Mouse (Mus musculus) lung, embryonic 16.5 days (tissue): ENCODE measurements around the gene Erc2. TPM values are rescaled to one million over a fixed set of nuclear protein-coding genes. Genes with fewer than 3 reads are reported as not detected.
A peak's percentile ranks its signal among the peaks of the same experiment; 100 is the strongest.

ENCODE experiments used
- ATAC-seq: fragments of 200-750 bp; cut with Nextera tagmentation; 2 replicates; pipeline ENCODE4 v1.8.0; 2017; ENCODE audit warnings: low read depth, mild to moderate bottlenecking, moderate library complexity
- H3K27ac ChIP-seq: fragments of 300-500 bp; sonication (generic); 2 replicates; pipeline ENCODE4 v1.5.1; 2014; ENCODE audit warnings: mild to moderate bottlenecking, control low read depth, low read length
- H3K27me3 ChIP-seq: fragments of 300-500 bp; sonication (generic); 2 replicates; pipeline ENCODE4 v1.6.1; 2014; ENCODE audit warnings: low read depth, low read length, mixed read lengths; ENCODE audit not compliant: control insufficient read depth, insufficient read depth
- H3K36me3 ChIP-seq: fragments of 300-500 bp; sonication (generic); 2 replicates; pipeline ENCODE4 v1.6.1; 2014; ENCODE audit warnings: low read length; ENCODE audit not compliant: control insufficient read depth, insufficient read depth
- H3K4me1 ChIP-seq: fragments of 300-500 bp; sonication (generic); replicated peaks from 2 replicates; pipeline ENCODE4 v1.6.1; 2014; ENCODE audit warnings: low read length, mixed read lengths; ENCODE audit not compliant: control insufficient read depth, insufficient read depth
- H3K4me2 ChIP-seq: fragments of 300-500 bp; sonication (generic); 2 replicates; pipeline ENCODE4 v1.6.1; 2014; ENCODE audit warnings: low read depth, low read length, control low read depth
- H3K4me3 ChIP-seq: fragments of 300-500 bp; sonication (generic); 2 replicates; pipeline ENCODE4 v1.5.1; 2014; ENCODE audit warnings: mild to moderate bottlenecking, low read length, control low read depth
- H3K9ac ChIP-seq: fragments of 300-500 bp; sonication (generic); 2 replicates; pipeline ENCODE4 v1.6.1; 2014; ENCODE audit warnings: low read length, control low read depth
- H3K9me3 ChIP-seq: fragments of 300-500 bp; sonication (generic); 2 replicates; pipeline ENCODE4 v1.6.1; 2016; ENCODE audit warnings: low read length; ENCODE audit not compliant: control insufficient read depth
- WGBS: fragments of 180-500 bp; shearing (Covaris S2); extraction: QIAGEN DNeasy Blood & Tissue Kit; methylation state at CpG from one replicate; pipeline ENCODE4 v1.1.7; 2014; 5-methylcytosine and 5-hydroxymethylcytosine counted together
- polyA plus RNA-seq: library from polyadenylated mRNA; unstranded; fragments of >200 nt; fragmentation: Nextera tagmentation; extraction: Ambion mirVana; gene quantifications from 2 replicates; pipeline ENCODE4 v1.2.1, GENCODE M21; 2015

Gene Erc2
- polyA plus RNA-seq, 1 experiment from 2014 or later: 1.5 TPM

DNA sequence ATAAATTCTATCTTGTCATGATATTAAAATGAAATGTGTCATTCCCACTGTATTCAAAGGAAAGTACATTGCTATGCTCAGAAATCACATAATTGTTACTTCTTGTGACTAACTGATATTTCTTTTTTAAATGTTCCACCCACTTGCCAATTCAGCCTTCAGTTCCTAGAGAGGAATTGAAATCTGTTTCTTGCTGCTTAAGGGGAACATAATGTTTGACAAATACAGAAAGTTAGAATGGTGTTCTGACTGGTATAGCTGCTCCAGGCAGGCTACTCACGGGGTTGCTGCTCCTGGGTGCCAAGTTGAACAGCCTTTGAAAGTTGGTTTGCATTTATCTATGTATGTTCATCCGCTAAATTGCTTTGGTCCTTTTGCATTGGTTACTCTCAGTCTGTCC lies 270.2 kb downstream of the Erc2 start:
- Histone ChIP-seq H3K9me3 (no peaks in the 10 kb centered on the region), H3K4me3 (no peak overlapping the region), H3K27me3 (no peaks in the 10 kb centered on the region), H3K27ac (no peak overlapping the region), H3K9ac (no peak overlapping the region), H3K4me2 (no peak overlapping the region), H3K36me3 (no peaks in the 10 kb centered on the region), H3K4me1 (no peaks in the 10 kb centered on the region)
- WGBS: 75% methylated on average over 2 of the region's 2 CpGs
- ATAC-seq: no peak

DNA sequence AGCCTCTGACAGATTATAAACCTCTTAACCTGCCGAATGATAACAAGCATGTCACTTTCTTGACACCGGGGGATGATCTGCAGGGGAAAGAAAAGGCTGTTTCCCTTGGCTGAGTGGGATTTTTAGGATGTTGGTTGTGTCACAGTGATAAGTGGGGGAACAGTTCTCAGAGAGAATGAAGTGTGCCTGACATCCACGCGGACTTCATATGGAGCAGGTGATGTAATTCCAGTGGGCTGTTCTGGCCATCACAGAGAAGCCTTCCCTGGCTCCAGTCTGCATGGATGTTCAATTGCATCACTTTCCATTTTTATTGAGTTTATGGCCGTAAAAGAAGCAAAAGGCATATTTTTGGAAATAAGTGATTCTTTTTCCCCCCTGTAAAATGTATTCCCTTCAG lies 279.5 kb downstream of the Erc2 start:
- Histone ChIP-seq H3K36me3 (no peaks in the 10 kb centered on the region), H3K9me3 (no peaks in the 10 kb centered on the region), H3K9ac (no peak overlapping the region), H3K27ac (no peak overlapping the region), H3K27me3 (no peaks in the 10 kb centered on the region), H3K4me1 (no peaks in the 10 kb centered on the region), H3K4me2 (no peak overlapping the region), H3K4me3 (no peak overlapping the region)
- 41% methylated on average over 5 of the region's 5 CpGs for WGBS
- ATAC-seq: no peak

DNA sequence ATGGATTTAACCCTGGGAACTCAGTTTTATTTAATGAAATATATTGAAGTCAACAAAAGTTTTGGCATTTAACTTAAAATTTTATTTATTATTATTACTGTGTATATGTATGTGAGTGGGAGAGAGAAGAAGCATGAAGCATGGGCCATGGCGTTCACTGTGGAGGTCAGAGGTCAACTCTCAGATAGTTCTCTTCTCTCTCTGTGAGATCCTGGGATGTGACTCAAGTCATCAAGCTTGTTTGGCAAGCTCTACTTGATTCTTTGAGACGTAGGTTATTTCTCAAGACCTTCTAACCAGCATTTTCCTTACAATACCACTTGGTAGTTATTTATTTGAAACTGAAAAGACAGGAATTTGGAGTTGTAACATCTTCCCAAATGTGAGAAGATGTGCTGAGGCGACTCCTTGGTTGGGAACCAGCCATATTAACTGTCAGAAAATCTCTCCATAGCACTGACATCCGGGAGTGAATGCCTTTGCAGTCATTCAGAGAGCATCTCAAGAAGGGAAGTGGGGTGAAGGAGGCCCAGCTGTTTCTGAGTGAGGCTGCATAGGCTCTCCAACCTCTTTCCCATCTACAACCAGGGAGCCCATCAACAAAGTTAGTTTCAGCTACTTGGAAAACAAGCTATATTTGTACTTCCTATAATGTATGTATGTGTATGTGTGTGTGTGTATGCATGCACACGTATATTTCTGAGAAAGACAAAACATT lies 299.6 kb downstream of the Erc2 start:
- 52% methylated on average over 5 of the region's 5 CpGs for WGBS
- Histone ChIP-seq H3K36me3 (no peaks in the 10 kb centered on the region), H3K27me3 (no peaks in the 10 kb centered on the region), H3K9ac (no peak overlapping the region), H3K4me3 (no peak overlapping the region), H3K4me2 (no peak overlapping the region), H3K9me3 (peaks cover 4% of the 10 kb centered on the region; the same call in 1 of the 2 replicates), H3K4me1 (no peaks in the 10 kb centered on the region), H3K27ac (no peak overlapping the region)
- peak; percentile 77; the same call in 1 of the 2 replicates for ATAC-seq

- no peak for ATAC-seq
- WGBS: 85% methylated on average over 3 of the region's 3 CpGs
- H3K9ac ChIP-seq: no peak overlapping the region
Observed at GRCm38 (mm10) chr14:27927369-27927768, 305.1 kb downstream of the Erc2 start.

DNA sequence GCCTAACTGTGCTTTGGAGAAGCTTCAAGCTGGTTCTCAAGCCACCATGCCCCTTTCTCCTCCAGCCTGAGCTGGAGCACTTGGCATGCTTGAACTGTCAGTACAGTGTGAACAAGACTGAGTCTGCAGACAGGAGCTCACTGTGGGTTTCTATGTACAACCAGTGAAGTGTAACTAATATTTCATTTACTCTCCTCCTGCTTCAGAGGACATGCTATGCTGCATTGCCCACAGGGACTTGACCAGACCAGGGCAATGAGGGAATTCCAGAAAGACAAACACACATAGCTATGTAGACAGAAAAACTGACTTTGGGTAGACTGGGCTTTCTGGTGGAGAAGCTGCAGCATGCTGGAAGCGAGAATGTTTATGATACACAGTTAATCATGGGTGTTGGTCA lies 311.3 kb downstream of the Erc2 start:
- WGBS: 73% methylated on average over 1 of the region's 1 CpGs

More at GRCm38 (mm10) chr14:27927369-27927768, 305.1 kb downstream of the Erc2 start:
- Histone ChIP-seq H3K9me3 (peaks cover 4% of the 10 kb centered on the region; the same call in 1 of the 2 replicates), H3K4me3 (no peak overlapping the region), H3K27ac (no peak overlapping the region), H3K4me2 (no peak overlapping the region), H3K36me3 (no peaks in the 10 kb centered on the region), H3K27me3 (no peaks in the 10 kb centered on the region), H3K4me1 (no peaks in the 10 kb centered on the region)

GRCm38 (mm10) chr14:27935714-27936113 lies 313.5 kb downstream of the Erc2 start:
- no peak overlapping the region for H3K27ac ChIP-seq
- H3K4me2 ChIP-seq: no peak overlapping the region
- no peaks in the 10 kb centered on the region for H3K27me3 ChIP-seq
- no peak overlapping the region for H3K4me3 ChIP-seq
- no peak overlapping the region for H3K9ac ChIP-seq
- H3K9me3 ChIP-seq: no peaks in the 10 kb centered on the region
- no peak for ATAC-seq
- H3K36me3 ChIP-seq: no peaks in the 10 kb centered on the region
- H3K4me1 ChIP-seq: no peaks in the 10 kb centered on the region
- 80% methylated on average over 3 of the region's 3 CpGs for WGBS

More for the DNA sequence above, 311.3 kb downstream of the Erc2 start:
- no peak overlapping the region for H3K4me3 ChIP-seq
- H3K9me3 ChIP-seq: no peaks in the 10 kb centered on the region
- ATAC-seq: no peak
- no peak overlapping the region for H3K4me2 ChIP-seq
- no peak overlapping the region for H3K9ac ChIP-seq
- no peaks in the 10 kb centered on the region for H3K4me1 ChIP-seq
- H3K27ac ChIP-seq: no peak overlapping the region
- H3K27me3 ChIP-seq: no peaks in the 10 kb centered on the region
- H3K36me3 ChIP-seq: no peaks in the 10 kb centered on the region

DNA sequence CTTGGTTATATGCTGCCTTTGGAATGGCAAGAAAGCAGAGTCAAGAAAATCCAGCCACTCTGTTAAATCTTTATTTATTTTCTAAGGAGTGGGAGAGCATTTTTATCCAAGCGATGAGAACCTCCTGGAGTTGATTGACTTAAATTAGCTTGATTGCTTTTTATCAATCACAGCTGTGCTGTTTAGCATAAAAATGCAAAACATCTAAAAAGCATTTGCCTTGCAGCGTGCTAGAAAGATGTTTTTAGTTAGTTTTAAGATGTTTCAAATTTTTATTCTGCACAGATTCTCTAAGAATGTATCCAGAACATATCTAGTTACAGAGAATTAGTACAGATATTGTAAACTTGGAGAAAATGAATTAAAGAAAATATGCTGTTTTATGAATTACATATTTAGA lies 315.7 kb downstream of the Erc2 start:
- Histone ChIP-seq H3K4me2 (no peak overlapping the region), H3K27me3 (no peaks in the 10 kb centered on the region), H3K27ac (no peak overlapping the region), H3K9me3 (no peaks in the 10 kb centered on the region), H3K4me1 (no peaks in the 10 kb centered on the region), H3K9ac (no peak overlapping the region), H3K36me3 (no peaks in the 10 kb centered on the region), H3K4me3 (no peak overlapping the region)
- ATAC-seq: no peak
- 64% methylated on average over 2 of the region's 2 CpGs for WGBS

- H3K9ac ChIP-seq: no peak overlapping the region
- no peak for ATAC-seq
- no peak overlapping the region for H3K27ac ChIP-seq
- H3K4me1 ChIP-seq: no peaks in the 10 kb centered on the region
- no peaks in the 10 kb centered on the region for H3K27me3 ChIP-seq
- no peaks in the 10 kb centered on the region for H3K9me3 ChIP-seq
- no peaks in the 10 kb centered on the region for H3K36me3 ChIP-seq
- H3K4me2 ChIP-seq: no peak overlapping the region
- 34% methylated on average over 1 of the region's 1 CpGs for WGBS
- H3K4me3 ChIP-seq: no peak overlapping the region
Observed at GRCm38 (mm10) chr14:27945276-27945675, 323.0 kb downstream of the Erc2 start.

DNA sequence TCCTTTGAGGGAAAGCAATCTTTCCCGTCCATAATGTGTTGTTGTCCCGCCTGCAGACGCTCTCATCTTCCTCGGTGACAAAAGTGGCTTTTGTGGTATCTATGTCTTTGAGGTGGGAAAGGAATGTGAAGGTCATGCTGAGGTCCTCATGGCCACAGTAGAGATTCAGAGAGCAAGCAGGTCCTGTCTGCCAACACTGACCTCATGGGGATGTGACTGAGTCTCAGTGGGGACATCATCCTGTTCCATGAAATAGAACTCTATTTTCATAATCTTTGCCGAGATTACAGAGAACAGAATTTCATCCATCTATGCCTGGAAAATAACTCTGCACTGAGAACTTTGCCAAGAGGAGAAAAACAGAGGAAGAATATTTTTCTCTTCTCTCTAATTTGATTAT lies 324.0 kb downstream of the Erc2 start:
- Histone ChIP-seq H3K36me3 (no peaks in the 10 kb centered on the region), H3K4me3 (no peak overlapping the region), H3K4me1 (no peaks in the 10 kb centered on the region), H3K4me2 (no peak overlapping the region), H3K9ac (no peak overlapping the region), H3K9me3 (no peaks in the 10 kb centered on the region), H3K27me3 (no peaks in the 10 kb centered on the region), H3K27ac (no peak overlapping the region)
- no peak for ATAC-seq
- 68% methylated on average over 5 of the region's 5 CpGs for WGBS
